Mouse (Mus musculus) midbrain, postnatal 0 days (tissue): ENCODE results near the gene Hs3st4. TPM values are rescaled to one million over a fixed set of nuclear protein-coding genes. Genes with fewer than 3 reads are reported as not detected.

Source experiments
- ATAC-seq: fragments of 200-750 bp; cut with Nextera tagmentation; 2 replicates; pipeline ENCODE4 v1.8.0; 2017; ENCODE audit warnings: moderate number of reproducible peaks, mild to moderate bottlenecking, moderate TSS enrichment, moderate library complexity; ENCODE audit not compliant: low FRiP score
- DNase-seq: peaks from one replicate; pipeline ENCODE4 v3.0.0-alpha.2; 2015; ENCODE audit warnings: low spot score
- H3K27ac ChIP-seq: fragments of 300-500 bp; sonication (generic); 2 replicates; pipeline ENCODE4 v1.5.1; 2014; ENCODE audit warnings: low read depth, mild to moderate bottlenecking, low read length, mixed read lengths
- H3K27me3 ChIP-seq: fragments of 300-500 bp; sonication (generic); 2 replicates; pipeline ENCODE4 v1.6.1; 2014; ENCODE audit warnings: low read length, control low read depth, mixed read lengths; ENCODE audit not compliant: insufficient read depth
- H3K36me3 ChIP-seq: fragments of 300-500 bp; sonication (generic); 2 replicates; pipeline ENCODE4 v1.6.1; 2014; ENCODE audit warnings: low read length, control low read depth, mixed read lengths; ENCODE audit not compliant: insufficient read depth
- H3K4me1 ChIP-seq: fragments of 300-500 bp; sonication (generic); 2 replicates; pipeline ENCODE4 v1.6.1; 2014; ENCODE audit warnings: mild to moderate bottlenecking, control low read depth, antibody characterized with exemption, low read length, mixed read lengths; ENCODE audit not compliant: insufficient read depth
- H3K4me2 ChIP-seq: fragments of 300-500 bp; sonication (generic); 2 replicates; pipeline ENCODE4 v1.6.1; 2014; ENCODE audit warnings: low read depth, mild to moderate bottlenecking, low read length, mixed read lengths; ENCODE audit not compliant: poor library complexity, severe bottlenecking
- H3K4me3 ChIP-seq: fragments of 300-500 bp; sonication (generic); 2 replicates; pipeline ENCODE4 v1.5.1; 2014; ENCODE audit warnings: low read depth, mild to moderate bottlenecking, low read length, moderate library complexity
- H3K9ac ChIP-seq: fragments of 300-500 bp; sonication (generic); replicated peaks from 2 replicates; pipeline ENCODE4 v1.6.1; 2014; ENCODE audit warnings: mild to moderate bottlenecking, low read length, moderate library complexity, mixed read lengths; ENCODE audit not compliant: poor library complexity, severe bottlenecking
- H3K9me3 ChIP-seq: fragments of 300-500 bp; sonication (generic); 2 replicates; pipeline ENCODE4 v1.6.1; 2016; ENCODE audit warnings: low read length, control low read depth
- CTCF ChIP-seq: IDR thresholded peaks from 2 replicates; pipeline ENCODE4 v1.5.1; 2016; ENCODE audit warnings: antibody characterized with exemption, mild to moderate bottlenecking
- WGBS: fragments of 180-500 bp; shearing (Covaris S2); extraction: QIAGEN DNeasy Blood & Tissue Kit; methylation state at CpG from one replicate; pipeline ENCODE4 v1.1.7; 2014; 5-methylcytosine and 5-hydroxymethylcytosine counted together
- polyA plus RNA-seq: library from polyadenylated mRNA; unstranded; fragments of >200 nt; fragmentation: Nextera tagmentation; extraction: Ambion mirVana; gene quantifications from 2 replicates; pipeline ENCODE4 v1.2.1, GENCODE M21; 2015
- total RNA-seq: library from RNA; depleted of rRNA; stranded (reverse); fragments of >200 nt; gene quantifications from 2 replicates; pipeline ENCODE4 v1.2.3, GENCODE M21; 2014

Gene Hs3st4
- total and polyA plus RNA-seq, 2 experiments from 2014 or later: 22.5 to 38.6 TPM

DNA sequence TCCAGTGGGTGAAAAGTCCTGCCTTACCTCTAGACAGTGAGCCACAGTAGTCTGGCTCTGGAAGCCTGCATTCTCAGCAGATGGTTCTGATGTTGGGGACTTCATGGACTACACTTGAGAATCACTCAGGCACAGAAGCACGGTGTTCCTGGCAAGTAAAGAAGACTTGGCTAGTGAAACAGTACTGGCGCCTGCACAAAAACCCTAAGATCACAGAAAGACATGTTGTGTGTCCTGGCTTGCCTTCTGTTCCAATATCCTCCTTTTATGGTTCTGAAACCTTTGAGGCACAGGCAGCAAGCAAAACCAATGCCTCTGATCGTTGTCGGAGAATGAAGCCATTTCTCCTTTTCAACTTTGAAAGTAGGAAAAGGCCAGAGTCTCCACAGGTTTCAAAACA lies 336.8 kb downstream of the Hs3st4 start:
- no peak overlapping the region for H3K4me2 ChIP-seq
- no peak overlapping the region for H3K4me3 ChIP-seq
- ATAC-seq (no peak), DNase-seq (no peak)
- H3K9ac ChIP-seq: no peak overlapping the region
- no peaks in the 10 kb centered on the region for H3K4me1 ChIP-seq
- no peak overlapping the region for H3K27ac ChIP-seq
- no peak for TF ChIP-seq CTCF
- WGBS: 76% methylated on average over 4 of the region's 4 CpGs
- 0 out of 2 replicates have a peak, but pooled peaks cover 4% of the 10 kb centered on the region for H3K9me3 ChIP-seq
- H3K27me3 ChIP-seq: no peaks in the 10 kb centered on the region
- H3K36me3 ChIP-seq: no peaks in the 10 kb centered on the region

DNA sequence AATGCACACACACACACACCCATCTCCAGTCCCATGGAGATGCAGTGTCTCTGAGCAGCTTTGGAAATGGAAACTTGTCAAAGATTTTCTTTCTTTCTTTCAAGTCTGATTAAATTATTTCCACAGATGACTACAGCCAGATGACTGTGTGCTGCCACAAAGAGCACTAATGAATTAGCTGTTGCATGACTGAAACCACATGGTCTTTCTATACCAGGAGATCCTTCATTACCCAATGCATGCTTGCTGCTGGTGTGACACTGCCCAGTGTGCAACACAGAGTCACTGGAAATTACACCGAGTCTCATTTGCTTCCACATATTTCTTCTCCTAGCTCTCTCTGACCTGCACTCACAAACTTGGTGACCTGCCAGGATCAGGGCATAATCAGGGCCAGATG lies 353.0 kb downstream of the Hs3st4 start:
- Histone ChIP-seq H3K27me3 (no peaks in the 10 kb centered on the region), H3K4me1 (no peaks in the 10 kb centered on the region; the same call in 1 of the 2 replicates), H3K9me3 (no peaks in the 10 kb centered on the region), H3K36me3 (no peaks in the 10 kb centered on the region), H3K4me3 (no peak overlapping the region), H3K4me2 (no peak overlapping the region), H3K9ac (no peak overlapping the region), H3K27ac (no peak overlapping the region)
- TF ChIP-seq CTCF: no peak
- no peak for DNase-seq
- ATAC-seq: no peak
- 88% methylated on average over 1 of the region's 1 CpGs for WGBS

GRCm38 (mm10) chr7:124341510-124341909 lies 358.8 kb downstream of the Hs3st4 start:
- 40% methylated on average over 3 of the region's 3 CpGs for WGBS
- Histone ChIP-seq H3K27me3 (no peaks in the 10 kb centered on the region), H3K4me1 (peaks cover 7% of the 10 kb centered on the region; the same call in 1 of the 2 replicates)

DNA sequence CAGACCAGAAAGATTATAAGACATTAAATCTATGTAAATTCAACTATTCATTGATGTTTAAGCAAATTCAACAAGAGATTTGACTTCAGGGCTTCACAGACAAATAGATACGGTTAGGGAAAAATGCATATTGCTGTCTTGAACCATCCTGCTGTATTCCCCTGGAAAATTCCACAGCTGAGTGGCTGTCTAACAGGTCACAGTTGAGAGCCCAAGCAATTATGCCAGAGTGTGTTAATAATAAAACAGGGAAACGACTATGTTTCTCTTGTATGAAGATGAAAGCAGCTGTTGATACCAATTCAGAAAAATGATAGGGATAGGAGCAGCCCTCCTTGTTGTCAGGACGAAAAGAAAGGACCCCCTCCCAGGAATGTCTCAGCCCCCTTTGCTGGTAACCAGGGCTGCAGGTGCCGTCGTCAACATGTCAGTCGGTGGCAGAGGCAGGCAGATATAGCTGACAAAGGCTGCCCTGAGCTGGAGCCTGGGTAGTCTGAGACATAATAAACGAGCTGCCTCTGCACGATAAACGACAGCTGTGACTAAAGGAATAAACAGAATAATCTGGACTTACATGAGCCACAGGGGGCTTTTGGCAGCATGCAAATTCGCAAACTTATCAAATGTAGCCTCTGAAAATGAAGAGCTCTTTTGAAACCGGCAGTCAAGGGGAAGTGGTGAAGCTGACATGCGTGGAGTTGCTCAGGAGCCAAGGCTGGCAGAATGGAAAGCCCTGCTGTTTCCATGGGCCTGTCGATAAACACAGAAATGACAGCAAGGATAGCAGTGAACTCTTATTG lies 364.7 kb downstream of the Hs3st4 start:
- H3K4me1 ChIP-seq: peaks cover 12% of the 10 kb centered on the region
- no peaks in the 10 kb centered on the region for H3K27me3 ChIP-seq
- TF ChIP-seq CTCF: no peak
- no peak overlapping the region for H3K4me3 ChIP-seq
- no peaks in the 10 kb centered on the region for H3K36me3 ChIP-seq
- ATAC-seq: no peak
- H3K27ac ChIP-seq: peak overlapping the region; percentile 60
- H3K9me3 ChIP-seq: no peaks in the 10 kb centered on the region
- DNase-seq: peak; percentile 67
- 9% methylated on average over 13 of the region's 13 CpGs for WGBS
- no peak overlapping the region for H3K9ac ChIP-seq
- no peak overlapping the region for H3K4me2 ChIP-seq

More at GRCm38 (mm10) chr7:124341510-124341909, 358.8 kb downstream of the Hs3st4 start:
- Histone ChIP-seq H3K4me2 (no peak overlapping the region), H3K9me3 (no peaks in the 10 kb centered on the region), H3K4me3 (no peak overlapping the region), H3K36me3 (no peaks in the 10 kb centered on the region), H3K9ac (no peak overlapping the region), H3K27ac (0 out of 2 replicates have a peak overlapping the region, but pooled peaks have one; percentile 26)
- DNase-seq: no peak
- no peak for ATAC-seq
- no peak for TF ChIP-seq CTCF

GRCm38 (mm10) chr7:124354035-124354434 lies 371.4 kb downstream of the Hs3st4 start:
- 93% methylated on average over 4 of the region's 4 CpGs for WGBS

DNA sequence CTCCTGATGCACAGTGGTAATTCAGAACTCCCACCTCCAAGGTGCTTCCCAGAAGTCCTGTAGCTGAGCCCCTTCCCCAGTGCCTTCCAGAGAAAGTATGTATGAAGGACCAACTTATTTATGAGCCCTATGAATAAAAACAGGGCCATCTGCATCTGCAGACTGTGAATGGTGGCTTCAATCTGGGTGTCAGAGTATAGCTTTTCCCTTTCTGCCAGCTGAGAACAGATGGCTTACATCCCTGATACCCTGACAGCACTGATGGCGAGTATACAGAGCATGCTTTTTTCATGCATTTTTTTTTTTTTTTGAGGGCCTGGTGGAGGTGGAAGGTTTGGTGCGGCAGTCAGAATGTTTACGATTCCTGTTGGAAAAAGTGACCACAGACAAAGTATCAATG lies 375.4 kb downstream of the Hs3st4 start:
- H3K4me2 ChIP-seq: no peak overlapping the region
- H3K9me3 ChIP-seq: no peaks in the 10 kb centered on the region
- no peak overlapping the region for H3K4me3 ChIP-seq
- no peaks in the 10 kb centered on the region for H3K4me1 ChIP-seq
- no peaks in the 10 kb centered on the region for H3K36me3 ChIP-seq
- H3K9ac ChIP-seq: no peak overlapping the region
- H3K27ac ChIP-seq: no peak overlapping the region
- TF ChIP-seq CTCF: no peak
- DNase-seq (no peak), ATAC-seq (no peak)
- no peaks in the 10 kb centered on the region for H3K27me3 ChIP-seq
- WGBS: 68% methylated on average over 3 of the region's 3 CpGs

More at GRCm38 (mm10) chr7:124354035-124354434, 371.4 kb downstream of the Hs3st4 start:
- Histone ChIP-seq H3K9me3 (no peaks in the 10 kb centered on the region), H3K27me3 (no peaks in the 10 kb centered on the region), H3K9ac (no peak overlapping the region), H3K36me3 (no peaks in the 10 kb centered on the region), H3K4me2 (no peak overlapping the region), H3K4me3 (no peak overlapping the region), H3K4me1 (no peaks in the 10 kb centered on the region), H3K27ac (no peak overlapping the region)
- ATAC-seq (no peak), DNase-seq (no peak)
- TF ChIP-seq CTCF: no peak
